Mouse (Mus musculus): ENCODE measurements around the gene Adrb1. TPM values are rescaled to one million over a fixed set of nuclear protein-coding genes. Genes with fewer than 3 reads are reported as not detected.
"Not testable (repeated sequence)": the region's sequence is repeated elsewhere in the genome, so short reads cannot be mapped to it uniquely, and the experiment has no call there.

Adrb1 gene
- polyA plus RNA-seq, 1 experiment from 2014 or later, result 3.9 TPM

GRCm38 (mm10) chr19:56750709-56751108 lies 28.7 kb downstream of the Adrb1 start:
- H3K9me3 ChIP-seq (replicated peaks), result no peaks in the 10 kb centered on the region
- H3K4me1 ChIP-seq (replicated peaks), result peaks cover 17% of the 10 kb centered on the region
- 45% methylated on average over 4 of the region's 4 CpGs for WGBS
- H3K36me3 ChIP-seq, result no peaks in the 10 kb centered on the region
- no peaks in the 10 kb centered on the region for H3K27me3 ChIP-seq (replicated peaks)
- no peak overlapping the region for H3K4me2 ChIP-seq
- H3K4me3 ChIP-seq, result no peak overlapping the region
- H3K9ac ChIP-seq, result no peak overlapping the region
- no peak for ATAC-seq (ENCODE audit: insufficient number of reproducible peaks, low FRiP score)
- no peak overlapping the region for H3K27ac ChIP-seq (ENCODE audit: poor library complexity, severe bottlenecking)

GRCm38 (mm10) chr19:56754456-56754855 lies 32.5 kb downstream of the Adrb1 start:
- H3K9me3 ChIP-seq (replicated peaks); H3K27me3 ChIP-seq (replicated peaks); H3K27ac ChIP-seq (ENCODE audit: poor library complexity, severe bottlenecking); H3K4me2 ChIP-seq; ATAC-seq (ENCODE audit: insufficient number of reproducible peaks, low FRiP score); H3K4me3 ChIP-seq; H3K9ac ChIP-seq; H3K36me3 ChIP-seq: not testable (repeated sequence)
- WGBS, result 80% methylated on average over 2 of the region's 2 CpGs
- H3K4me1 ChIP-seq (replicated peaks), result peaks cover 23% of the 10 kb centered on the region

GRCm38 (mm10) chr19:56756412-56756811 lies 34.4 kb downstream of the Adrb1 start:
- Histone ChIP-seq H3K4me3 (no peak overlapping the region), H3K9ac (no peak overlapping the region), H3K36me3 (no peaks in the 10 kb centered on the region), H3K4me1 (replicated peaks) (peaks cover 36% of the 10 kb centered on the region), H3K27ac (ENCODE audit: poor library complexity, severe bottlenecking) (no peak overlapping the region), H3K9me3 (replicated peaks) (no peaks in the 10 kb centered on the region), H3K4me2 (no peak overlapping the region), H3K27me3 (replicated peaks) (no peaks in the 10 kb centered on the region)
- 79% methylated on average over 10 of the region's 10 CpGs for WGBS
- no peak for ATAC-seq (ENCODE audit: insufficient number of reproducible peaks, low FRiP score)

- no peaks in the 10 kb centered on the region for H3K27me3 ChIP-seq (replicated peaks)
- H3K27ac ChIP-seq (ENCODE audit: poor library complexity, severe bottlenecking), result no peak overlapping the region
These were observed 36.3 kb downstream of the Adrb1 start for GRCm38 (mm10) chr19:56758311-56758710.

GRCm38 (mm10) chr19:56759740-56760139 lies 37.7 kb downstream of the Adrb1 start:
- H3K36me3 ChIP-seq, result no peaks in the 10 kb centered on the region
- no peak overlapping the region for H3K4me3 ChIP-seq
- H3K4me1 ChIP-seq (replicated peaks), result peaks cover 40% of the 10 kb centered on the region
- H3K4me2 ChIP-seq, result no peak overlapping the region
- no peaks in the 10 kb centered on the region for H3K27me3 ChIP-seq (replicated peaks)
- H3K9me3 ChIP-seq (replicated peaks), result no peaks in the 10 kb centered on the region
- H3K27ac ChIP-seq (ENCODE audit: poor library complexity, severe bottlenecking), result no peak overlapping the region
- WGBS, result 44% methylated on average over 4 of the region's 4 CpGs
- H3K9ac ChIP-seq, result no peak overlapping the region
- ATAC-seq (ENCODE audit: insufficient number of reproducible peaks, low FRiP score), result no peak

More at GRCm38 (mm10) chr19:56758311-56758710, 36.3 kb downstream of the Adrb1 start:
- WGBS, result 86% methylated on average over 2 of the region's 2 CpGs
- Histone ChIP-seq H3K4me3 (no peak overlapping the region), H3K9me3 (replicated peaks) (no peaks in the 10 kb centered on the region), H3K4me2 (no peak overlapping the region), H3K36me3 (no peaks in the 10 kb centered on the region), H3K9ac (no peak overlapping the region), H3K4me1 (replicated peaks) (peaks cover 40% of the 10 kb centered on the region)
- no peak for ATAC-seq (ENCODE audit: insufficient number of reproducible peaks, low FRiP score)

GRCm38 (mm10) chr19:56760306-56760940 lies 38.4 kb downstream of the Adrb1 start:
- Histone ChIP-seq H3K27me3 (replicated peaks) (no peaks in the 10 kb centered on the region), H3K9me3 (replicated peaks) (no peaks in the 10 kb centered on the region), H3K4me1 (replicated peaks) (peaks cover 40% of the 10 kb centered on the region), H3K9ac (no peak overlapping the region), H3K27ac (ENCODE audit: poor library complexity, severe bottlenecking) (no peak overlapping the region), H3K4me3 (no peak overlapping the region), H3K4me2 (no peak overlapping the region), H3K36me3 (no peaks in the 10 kb centered on the region)
- WGBS, result 71% methylated on average over 8 of the region's 8 CpGs
- no peak for ATAC-seq (ENCODE audit: insufficient number of reproducible peaks, low FRiP score)

GRCm38 (mm10) chr19:56761096-56761495 lies 39.1 kb downstream of the Adrb1 start:
- no peak overlapping the region for H3K4me2 ChIP-seq
- no peaks in the 10 kb centered on the region for H3K9me3 ChIP-seq (replicated peaks)
- H3K4me1 ChIP-seq (replicated peaks), result peaks cover 37% of the 10 kb centered on the region
- no peak overlapping the region for H3K4me3 ChIP-seq
- no peak overlapping the region for H3K27ac ChIP-seq (ENCODE audit: poor library complexity, severe bottlenecking)
- 68% methylated on average over 5 of the region's 5 CpGs for WGBS
- no peaks in the 10 kb centered on the region for H3K27me3 ChIP-seq (replicated peaks)
- H3K36me3 ChIP-seq, result no peaks in the 10 kb centered on the region
- no peak for ATAC-seq (ENCODE audit: insufficient number of reproducible peaks, low FRiP score)
- H3K9ac ChIP-seq, result no peak overlapping the region

GRCm38 (mm10) chr19:56761727-56762126 lies 39.7 kb downstream of the Adrb1 start:
- no peaks in the 10 kb centered on the region for H3K36me3 ChIP-seq
- no peak overlapping the region for H3K27ac ChIP-seq (ENCODE audit: poor library complexity, severe bottlenecking)
- H3K4me1 ChIP-seq (replicated peaks), result peaks cover 32% of the 10 kb centered on the region
- H3K4me2 ChIP-seq, result no peak overlapping the region
- no peaks in the 10 kb centered on the region for H3K9me3 ChIP-seq (replicated peaks)
- ATAC-seq (ENCODE audit: insufficient number of reproducible peaks, low FRiP score), result no peak
- H3K9ac ChIP-seq, result no peak overlapping the region
- H3K27me3 ChIP-seq (replicated peaks), result no peaks in the 10 kb centered on the region
- WGBS, result 71% methylated on average over 2 of the region's 2 CpGs
- H3K4me3 ChIP-seq, result no peak overlapping the region

- H3K36me3 ChIP-seq, result no peaks in the 10 kb centered on the region
- H3K27ac ChIP-seq (ENCODE audit: poor library complexity, severe bottlenecking), result no peak overlapping the region
- no peak overlapping the region for H3K4me3 ChIP-seq
- H3K4me1 ChIP-seq (replicated peaks), result peaks cover 22% of the 10 kb centered on the region
- no peak for ATAC-seq (ENCODE audit: insufficient number of reproducible peaks, low FRiP score)
- H3K9ac ChIP-seq, result no peak overlapping the region
- no peaks in the 10 kb centered on the region for H3K27me3 ChIP-seq (replicated peaks)
- no peaks in the 10 kb centered on the region for H3K9me3 ChIP-seq (replicated peaks)
- 83% methylated on average over 4 of the region's 4 CpGs for WGBS
- no peak overlapping the region for H3K4me2 ChIP-seq
These were observed 40.7 kb downstream of the Adrb1 start for GRCm38 (mm10) chr19:56762686-56763085.

GRCm38 (mm10) chr19:56769024-56769423 lies 47.0 kb downstream of the Adrb1 start:
- H3K4me2 ChIP-seq, result no peak overlapping the region
- H3K9me3 ChIP-seq (replicated peaks), result no peaks in the 10 kb centered on the region
- ATAC-seq (ENCODE audit: insufficient number of reproducible peaks, low FRiP score), result no peak
- H3K36me3 ChIP-seq, result no peaks in the 10 kb centered on the region
- H3K27ac ChIP-seq (ENCODE audit: poor library complexity, severe bottlenecking), result no peak overlapping the region
- H3K4me1 ChIP-seq (replicated peaks), result peaks cover 11% of the 10 kb centered on the region
- no peaks in the 10 kb centered on the region; the same call in 1 of the 2 replicates for H3K27me3 ChIP-seq (replicated peaks)
- no peak overlapping the region for H3K9ac ChIP-seq
- 87% methylated on average over 9 of the region's 9 CpGs for WGBS
- H3K4me3 ChIP-seq, result no peak overlapping the region

- H3K36me3 ChIP-seq, result no peaks in the 10 kb centered on the region
- 86% methylated on average over 7 of the region's 7 CpGs for WGBS
- no peak overlapping the region for H3K4me2 ChIP-seq
- no peak overlapping the region for H3K4me3 ChIP-seq
- H3K9ac ChIP-seq, result no peak overlapping the region
- peaks cover 42% of the 10 kb centered on the region for H3K4me1 ChIP-seq (replicated peaks)
- H3K27me3 ChIP-seq (replicated peaks), result no peaks in the 10 kb centered on the region; the same call in 1 of the 2 replicates
- ATAC-seq (ENCODE audit: insufficient number of reproducible peaks, low FRiP score), result no peak
- H3K9me3 ChIP-seq (replicated peaks), result no peaks in the 10 kb centered on the region
- no peak overlapping the region for H3K27ac ChIP-seq (ENCODE audit: poor library complexity, severe bottlenecking)
These were observed 50.2 kb downstream of the Adrb1 start for GRCm38 (mm10) chr19:56772158-56772557.

Measured in heart, embryonic 12.5 days (tissue).